Mouse (Mus musculus) WW6 (cell line): ENCODE data around the gene Cd164.

ENCODE experiments used
- DNase-seq: peaks from one replicate; pipeline ENCODE4 v3.0.0-alpha.2; 2013; ENCODE audit warnings: low read depth, low spot score

Cd164 gene

DNA sequence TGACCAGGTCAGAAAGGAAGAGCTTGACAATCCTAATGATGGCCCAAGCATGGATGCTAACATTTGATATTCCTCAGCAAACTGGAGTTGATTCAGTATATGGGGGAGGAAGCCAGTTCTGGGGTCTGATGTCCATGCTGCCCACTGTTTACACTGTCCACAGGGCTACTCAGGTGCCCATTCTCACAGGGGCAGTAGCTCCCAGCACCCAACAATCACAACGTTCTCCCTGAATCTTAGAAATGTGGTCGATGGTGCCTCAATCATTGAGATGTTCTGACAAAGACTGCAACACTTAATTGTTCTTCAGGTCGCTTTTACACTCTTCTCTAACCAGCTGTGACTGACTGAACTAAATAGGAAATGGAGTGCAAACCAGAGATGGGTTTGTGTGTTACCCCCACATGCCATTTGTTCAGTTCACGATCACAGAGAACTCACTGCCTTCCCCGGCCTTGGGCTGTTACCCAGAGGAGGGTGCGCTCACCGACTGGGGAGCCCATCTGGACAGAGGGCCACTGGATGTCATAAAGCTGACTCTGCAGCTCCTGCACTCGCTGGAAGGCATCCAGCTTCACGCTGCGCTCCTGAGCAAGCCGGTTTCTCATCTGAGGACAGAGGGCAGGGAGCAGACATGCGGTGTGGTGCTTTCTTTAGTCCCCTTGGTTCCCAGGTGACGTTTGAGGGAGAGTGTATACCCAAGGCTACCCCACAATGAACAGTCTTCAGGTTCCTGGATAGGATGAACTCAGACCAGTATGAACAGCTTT is 27.4 kb downstream of the Cd164 start:
- no peak for DNase-seq

- DNase-seq = no peak
These were observed 31.5 kb downstream of the Cd164 start for GRCm38 (mm10) chr10:41550711-41551110.

- DNase-seq = no peak
These were observed 33.1 kb downstream of the Cd164 start for GRCm38 (mm10) chr10:41552319-41552718.

DNA sequence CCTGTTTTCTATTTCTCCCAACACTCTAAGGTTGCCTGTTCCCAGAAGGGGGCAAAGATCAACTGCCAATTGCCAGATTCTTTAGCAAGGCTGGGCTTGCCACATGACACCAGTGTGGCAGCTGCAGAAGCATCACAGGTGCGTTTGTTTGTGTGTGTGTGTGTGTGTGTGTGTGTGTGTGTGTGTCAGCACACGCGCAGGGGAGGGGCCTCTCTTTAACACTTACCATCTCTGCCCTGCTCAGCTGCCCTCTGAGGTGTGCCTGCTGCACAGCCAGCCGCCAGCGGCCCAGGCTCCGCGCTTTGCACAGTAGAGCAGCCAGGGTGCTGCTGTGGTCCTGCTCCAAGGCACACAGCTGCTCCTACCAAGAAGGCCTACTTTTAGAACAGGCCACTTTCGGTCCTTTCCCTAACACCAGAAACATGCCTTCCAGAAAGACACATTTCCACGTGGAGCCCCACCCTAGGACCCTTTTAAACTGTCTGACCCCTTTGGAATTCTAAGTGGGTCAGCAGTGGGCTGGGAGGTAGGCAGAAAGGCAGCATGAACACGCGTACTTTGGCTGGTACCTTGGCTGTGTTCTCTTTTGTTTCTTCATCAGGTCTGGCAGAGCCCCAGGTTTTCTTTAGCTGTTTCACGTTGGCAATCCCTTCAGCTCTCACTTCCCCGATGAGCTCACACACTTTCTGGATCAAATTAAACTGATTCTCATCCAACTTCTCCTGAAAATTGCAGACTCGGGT is 33.8 kb downstream of the Cd164 start:
- DNase-seq = no peak

DNA sequence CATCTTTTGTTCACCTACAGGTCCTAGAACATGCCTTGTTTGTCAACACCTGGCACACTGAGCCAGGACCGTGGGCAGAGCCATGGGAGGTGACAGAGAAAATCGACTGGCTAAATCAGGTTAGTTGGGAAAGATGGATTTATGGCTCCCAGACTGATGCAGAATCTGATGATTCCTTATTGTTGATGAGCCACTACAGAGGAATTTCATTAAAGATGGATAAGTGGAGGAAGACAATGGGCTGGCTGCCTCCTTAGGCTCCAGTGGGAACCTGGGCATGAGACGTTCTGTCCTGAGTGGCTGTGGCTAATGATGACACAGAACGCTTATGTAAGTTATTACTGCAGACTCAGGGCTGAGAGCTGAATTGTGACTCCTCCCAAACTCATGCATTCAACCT is 34.5 kb downstream of the Cd164 start:
- DNase-seq = no peak

DNA sequence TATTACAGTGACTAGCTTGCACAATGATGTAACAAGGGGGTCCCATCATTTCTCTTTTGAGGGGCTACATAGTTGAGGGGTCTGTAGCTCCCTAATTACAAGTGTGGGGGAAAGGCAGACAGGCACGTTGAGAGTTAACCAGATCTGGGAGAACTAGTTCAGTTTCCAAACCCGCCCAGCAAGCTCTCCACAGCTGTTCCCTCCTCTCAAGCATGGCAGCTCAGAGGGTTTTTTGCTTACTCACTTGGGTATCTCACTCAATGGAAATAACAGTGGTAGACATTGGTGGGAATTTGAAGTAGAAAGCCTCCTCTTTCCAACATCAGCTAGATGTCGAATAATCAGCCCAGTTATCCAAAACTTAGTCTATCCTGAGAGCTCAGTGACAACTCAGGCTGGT is 35.9 kb downstream of the Cd164 start:
- no peak for DNase-seq

GRCm38 (mm10) chr10:41558401-41558800 is 39.2 kb downstream of the Cd164 start:
- DNase-seq = no peak

GRCm38 (mm10) chr10:41561701-41562395 is 42.6 kb downstream of the Cd164 start:
- no peak for DNase-seq

DNA sequence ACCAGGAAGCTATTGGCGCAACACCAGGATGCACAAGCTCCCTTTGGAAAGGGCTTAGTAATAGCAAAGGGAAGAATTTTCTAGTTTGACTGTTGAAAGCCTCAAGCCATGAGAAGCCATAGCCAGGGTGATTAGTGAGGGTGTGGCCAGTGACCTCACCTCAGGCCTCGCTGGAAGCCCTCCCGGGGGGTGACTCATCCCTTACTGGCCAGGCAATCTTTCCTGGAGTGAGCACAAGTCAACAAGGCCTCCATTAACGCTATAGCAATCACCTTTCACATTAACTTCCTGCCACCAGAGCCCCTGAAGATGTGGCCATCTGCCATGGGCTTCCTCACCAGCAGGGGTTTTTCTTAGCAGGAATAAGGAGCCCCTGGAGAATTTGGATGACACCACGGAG is 45.9 kb downstream of the Cd164 start:
- DNase-seq = no peak

GRCm38 (mm10) chr10:41568306-41568705 is 49.1 kb downstream of the Cd164 start:
- DNase-seq = no peak

- DNase-seq = no peak
These were observed 51.9 kb downstream of the Cd164 start for GRCm38 (mm10) chr10:41571065-41571464.

DNA sequence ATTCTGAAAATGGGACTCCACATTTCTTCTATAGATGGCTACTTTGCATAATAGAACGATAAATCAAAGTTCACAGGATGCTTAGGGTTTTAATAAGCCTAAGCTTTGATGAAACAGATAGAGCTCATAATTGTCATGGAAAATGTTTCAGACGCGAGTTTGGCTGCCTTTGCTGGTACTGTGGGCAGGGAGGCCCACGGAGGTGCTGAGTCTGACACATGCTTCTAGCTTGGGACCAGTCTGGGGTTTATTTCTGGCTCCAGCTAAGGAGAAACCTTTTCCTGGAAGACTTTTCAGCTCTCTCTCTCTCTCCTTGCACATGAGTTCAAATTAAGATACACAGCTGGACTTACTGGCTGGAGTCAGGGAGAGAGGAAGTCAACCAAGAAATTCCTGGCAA is 53.1 kb downstream of the Cd164 start:
- no peak for DNase-seq

GRCm38 (mm10) chr10:41573190-41573589 is 54.0 kb downstream of the Cd164 start:
- DNase-seq = no peak

DNA sequence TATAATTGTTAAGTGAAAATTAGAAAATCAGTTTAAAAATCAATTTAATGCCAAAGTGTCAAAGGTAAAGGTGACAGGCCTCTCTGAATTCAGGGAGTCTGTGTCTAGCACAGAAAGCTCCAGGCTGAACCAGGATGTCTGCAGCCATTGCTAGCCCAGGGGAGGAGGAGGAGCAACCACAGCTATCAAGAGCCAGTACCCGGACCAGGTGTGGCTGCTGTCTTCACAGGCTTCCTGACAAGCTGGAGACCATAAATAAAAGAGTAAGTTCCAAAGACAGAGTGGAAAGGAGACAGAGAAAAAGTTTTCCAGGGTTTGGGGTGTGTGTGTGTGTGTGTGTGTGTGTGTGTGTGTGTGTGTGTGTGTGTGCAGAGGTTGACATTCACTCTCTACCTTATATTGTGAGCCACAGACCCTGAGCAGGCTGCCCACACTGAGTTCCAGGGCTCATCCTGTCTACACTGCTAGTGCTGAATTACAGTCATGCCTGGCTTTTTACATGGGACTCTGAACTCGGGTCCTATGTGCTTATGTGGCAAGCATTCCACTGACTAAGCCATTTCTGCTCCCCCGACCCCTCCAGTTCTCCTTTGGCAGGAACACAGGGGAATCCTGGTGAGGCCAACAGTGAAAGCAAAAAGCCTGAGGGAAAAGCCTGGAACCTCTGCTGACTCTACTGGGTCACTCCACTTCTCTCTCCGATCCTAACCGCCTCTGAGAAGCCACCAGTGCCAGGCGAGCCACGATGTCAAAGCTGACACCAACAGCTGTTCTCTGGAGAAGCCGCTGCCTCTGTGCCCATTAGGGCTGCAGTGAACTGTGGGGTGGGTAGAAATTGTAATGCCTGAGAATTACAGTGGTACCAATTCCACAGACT is 56.5 kb downstream of the Cd164 start:
- no peak for DNase-seq

- DNase-seq = no peak
These were observed 57.2 kb downstream of the Cd164 start for GRCm38 (mm10) chr10:41576328-41576833.

DNA sequence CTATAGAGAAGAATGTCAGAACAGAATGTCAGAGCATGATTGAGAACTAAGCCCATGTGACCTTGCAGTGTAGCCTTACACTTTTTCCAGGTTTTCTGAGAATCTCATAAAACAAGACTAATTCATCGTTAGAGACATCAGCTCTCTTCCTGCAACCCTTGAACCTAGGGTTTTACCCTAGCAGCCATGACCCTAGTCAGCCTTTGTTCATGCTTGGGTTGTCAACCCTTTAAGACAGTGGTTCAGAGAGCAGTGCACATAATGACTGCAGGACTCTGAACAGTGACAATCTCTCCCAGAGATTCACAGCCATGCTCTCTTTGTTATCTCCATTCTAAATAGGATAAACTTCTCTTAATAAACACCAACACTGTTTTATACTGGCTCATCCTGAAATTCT is 59.3 kb downstream of the Cd164 start:
- no peak for DNase-seq

DNA sequence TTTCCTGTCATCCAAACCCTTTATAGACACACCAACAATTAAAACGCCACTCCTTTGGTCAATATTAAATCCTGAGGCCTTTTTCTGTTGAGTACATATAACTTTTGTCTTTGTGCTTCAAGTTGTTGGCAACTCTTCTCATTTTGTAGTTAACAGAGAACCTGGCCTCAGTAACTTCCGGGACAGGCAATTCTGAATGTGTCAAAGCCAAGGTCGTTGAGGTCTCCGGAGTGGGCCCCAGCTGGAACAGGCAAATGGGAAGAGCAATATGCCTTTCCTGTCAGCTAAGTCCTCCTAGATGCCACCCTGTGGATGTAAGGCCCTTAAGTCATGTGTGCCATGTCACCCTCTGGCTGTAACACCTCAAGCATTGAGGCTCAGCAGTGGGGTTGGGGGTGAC is 61.2 kb downstream of the Cd164 start:
- DNase-seq = no peak
